8 mouse cellular contexts compared by ENCODE assay signal in the genomic region with DNA sequence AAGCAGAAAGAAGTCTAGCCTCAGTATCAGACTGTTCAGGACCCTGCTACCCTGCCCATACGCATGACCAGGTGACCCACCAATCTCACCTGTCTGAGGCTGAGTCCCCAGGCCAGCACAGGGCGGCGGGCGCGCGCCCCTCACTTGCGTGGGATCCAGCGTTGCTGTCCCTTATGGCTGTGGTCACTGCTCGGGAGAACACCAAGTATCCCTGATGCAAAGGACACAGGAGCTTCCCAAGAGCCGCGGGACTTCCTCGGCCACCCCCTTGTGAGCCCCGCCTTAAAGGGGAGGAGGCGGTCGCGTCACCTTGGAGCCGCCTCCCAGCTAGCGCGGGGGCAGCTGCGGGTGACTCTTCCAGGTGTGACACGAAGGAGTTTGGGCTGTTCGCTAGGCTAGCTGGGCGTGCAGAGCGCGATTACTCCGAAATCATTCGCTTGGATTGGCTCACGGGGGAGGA. TPM values are rescaled to one million over a fixed set of nuclear protein-coding genes. Genes with fewer than 3 reads are reported as not detected.
DNase-seq lines count a peak whose midpoint lies in the region; ATAC-seq lines count a peak whose summit lies in the region.

A gene (minus strand): TSS at position 227 of the 460 bp plus-strand sequence.

- peaks cover 5% of the 10 kb centered on the region for H3K27me3 ChIP-seq in embryonic facial prominence, embryonic 11.5 days (ENCODE audit: control insufficient read depth, insufficient read depth, low read length)
- H3K27me3 ChIP-seq in heart, embryonic 12.5 days (replicated peaks): peaks cover 11% of the 10 kb centered on the region; the same call in 1 of the 2 replicates
- H3K27me3 ChIP-seq in kidney, embryonic 15.5 days: peaks cover 12% of the 10 kb centered on the region; the same call in 1 of the 2 replicates
- H3K27me3 ChIP-seq in neural tube, embryonic 15.5 days (replicated peaks): peaks cover 14% of the 10 kb centered on the region

- H3K4me3 ChIP-seq in embryonic facial prominence, embryonic 11.5 days (ENCODE audit: low read depth, low read length): peak within 1 kb of the TSS; percentile 54
- H3K4me3 ChIP-seq in heart, embryonic 12.5 days: peak within 1 kb of the TSS; percentile 65
- H3K4me3 ChIP-seq in kidney, embryonic 15.5 days (replicated peaks): peak within 1 kb of the TSS; percentile 64
- peak within 1 kb of the TSS; percentile 49 for H3K4me3 ChIP-seq in neural tube, embryonic 15.5 days (replicated peaks)

- peak; percentile 76 for ATAC-seq in embryonic facial prominence, embryonic 11.5 days (replicated peaks; ENCODE audit: insufficient number of reproducible peaks, low FRiP score, low TSS enrichment, low read depth)
- ATAC-seq in heart, embryonic 12.5 days (ENCODE audit: insufficient number of reproducible peaks, low FRiP score): peak; percentile 57; the same call in 1 of the 2 replicates
- ATAC-seq in kidney, embryonic 15.5 days (replicated peaks; ENCODE audit: low FRiP score): peak; percentile 97
- ATAC-seq in neural tube, embryonic 15.5 days (ENCODE audit: low FRiP score): peak; percentile 31; the same call in 1 of the 2 replicates

- H3K27ac ChIP-seq in embryonic facial prominence, embryonic 11.5 days (replicated peaks; ENCODE audit: low read depth, low read length): no peak within 1 kb of the TSS
- H3K27ac ChIP-seq in heart, embryonic 12.5 days (ENCODE audit: poor library complexity, severe bottlenecking): no peak within 1 kb of the TSS
- no peak within 1 kb of the TSS for H3K27ac ChIP-seq in kidney, embryonic 15.5 days
- no peak within 1 kb of the TSS for H3K27ac ChIP-seq in neural tube, embryonic 15.5 days (replicated peaks)

- no peaks in the 10 kb centered on the region for H3K36me3 ChIP-seq in embryonic facial prominence, embryonic 11.5 days (replicated peaks; ENCODE audit: control insufficient read depth, insufficient read depth, low read depth, low read length)
- no peaks in the 10 kb centered on the region for H3K36me3 ChIP-seq in heart, embryonic 12.5 days
- no peaks in the 10 kb centered on the region for H3K36me3 ChIP-seq in kidney, embryonic 15.5 days
- H3K36me3 ChIP-seq in neural tube, embryonic 15.5 days: no peaks in the 10 kb centered on the region

- peak; percentile 20 to 22 for DNase-seq in cerebellum, postnatal 10 days
- DNase-seq in cerebellum, adult 11 months: no peak
- DNase-seq in embryonic facial prominence, embryonic 11.5 days (ENCODE audit: low spot score): peak; percentile 72
- peak; percentile 87 to 92 for DNase-seq in lung, adult 18-20 months
- peak; percentile 67 for DNase-seq in testis, postnatal 10 days (ENCODE audit: low spot score)

- H3K9me3 ChIP-seq in embryonic facial prominence, embryonic 11.5 days (replicated peaks; ENCODE audit: control insufficient read depth, low read length): no peaks in the 10 kb centered on the region
- no peaks in the 10 kb centered on the region for H3K9me3 ChIP-seq in heart, embryonic 12.5 days (replicated peaks)
- no peaks in the 10 kb centered on the region for H3K9me3 ChIP-seq in kidney, embryonic 15.5 days (replicated peaks)
- no peaks in the 10 kb centered on the region for H3K9me3 ChIP-seq in neural tube, embryonic 15.5 days (replicated peaks)

- H3K4me2 ChIP-seq in embryonic facial prominence, embryonic 11.5 days (ENCODE audit: low read depth, low read length): peak within 1 kb of the TSS; percentile 98
- peak within 1 kb of the TSS; percentile 100 for H3K4me2 ChIP-seq in heart, embryonic 12.5 days
- H3K4me2 ChIP-seq in kidney, embryonic 15.5 days: peak within 1 kb of the TSS; percentile 99
- peak within 1 kb of the TSS; percentile 99 for H3K4me2 ChIP-seq in neural tube, embryonic 15.5 days

- WGBS in embryonic facial prominence, embryonic 11.5 days: under 1% methylated on average over 28 of the region's 28 CpGs
- WGBS in heart, embryonic 12.5 days: under 1% methylated on average over 28 of the region's 28 CpGs
- WGBS in kidney, embryonic 15.5 days: under 1% methylated on average over 28 of the region's 28 CpGs
- under 1% methylated on average over 28 of the region's 28 CpGs for WGBS in neural tube, embryonic 15.5 days

- H3K9ac ChIP-seq in embryonic facial prominence, embryonic 11.5 days (replicated peaks; ENCODE audit: low read length): peak within 1 kb of the TSS; percentile 32
- H3K9ac ChIP-seq in heart, embryonic 12.5 days: peak within 1 kb of the TSS; percentile 67
- H3K9ac ChIP-seq in kidney, embryonic 15.5 days: peak within 1 kb of the TSS; percentile 48
- H3K9ac ChIP-seq in neural tube, embryonic 15.5 days (replicated peaks): peak within 1 kb of the TSS; percentile 38

- no peaks in the 10 kb centered on the region; the same call in 1 of the 2 replicates for H3K4me1 ChIP-seq in embryonic facial prominence, embryonic 11.5 days (ENCODE audit: control insufficient read depth, insufficient read depth, low read length)
- H3K4me1 ChIP-seq in heart, embryonic 12.5 days (replicated peaks): peaks cover 15% of the 10 kb centered on the region; the same call in 1 of the 2 replicates
- peaks cover 10% of the 10 kb centered on the region for H3K4me1 ChIP-seq in kidney, embryonic 15.5 days
- H3K4me1 ChIP-seq in neural tube, embryonic 15.5 days: peaks cover 15% of the 10 kb centered on the region

RNA-seq across cellular contexts. Expression of the gene that starts here (rescaled TPM):
- 0.52 and 0.66 TPM in 2 replicates for polyA plus RNA-seq in embryonic facial prominence, embryonic 11.5 days (2014; fragmentation: Nextera tagmentation; extraction: Ambion mirVana)
- polyA plus RNA-seq in heart, embryonic 12.5 days (2016; fragmentation: Nextera tagmentation; extraction: Ambion mirVana): 0.53 and 0.70 TPM in 2 replicates
- polyA plus RNA-seq in kidney, embryonic 15.5 days (2015; fragmentation: Nextera tagmentation; extraction: Ambion mirVana): 4.9 and 5.0 TPM in 2 replicates
- 1.5 and 2.3 TPM in 2 replicates for polyA plus RNA-seq in neural tube, embryonic 15.5 days (2015; fragmentation: Nextera tagmentation; extraction: Ambion mirVana)

Comparison
In these comparisons a context has a peak if more than half of its experiments do, and no peak if none do; other contexts are left out.
1. Peak in DNase-seq, ATAC-seq, H3K4me3 ChIP-seq, H3K9ac ChIP-seq and H3K4me2 ChIP-seq in embryonic facial prominence, embryonic 11.5 days; RNA of the gene not detected or under 1 TPM.
2. Peak in ATAC-seq, H3K4me3 ChIP-seq, H3K9ac ChIP-seq and H3K4me2 ChIP-seq in heart, embryonic 12.5 days; RNA of the gene not detected or under 1 TPM.
3. ATAC-seq: peak in every context shown above with its lines; median percentile 97 in kidney, embryonic 15.5 days; 76 in embryonic facial prominence, embryonic 11.5 days; 57 in heart, embryonic 12.5 days; 31 in neural tube, embryonic 15.5 days.